Mouse (Mus musculus): ENCODE data around the gene Tm4sf19.

DNA sequence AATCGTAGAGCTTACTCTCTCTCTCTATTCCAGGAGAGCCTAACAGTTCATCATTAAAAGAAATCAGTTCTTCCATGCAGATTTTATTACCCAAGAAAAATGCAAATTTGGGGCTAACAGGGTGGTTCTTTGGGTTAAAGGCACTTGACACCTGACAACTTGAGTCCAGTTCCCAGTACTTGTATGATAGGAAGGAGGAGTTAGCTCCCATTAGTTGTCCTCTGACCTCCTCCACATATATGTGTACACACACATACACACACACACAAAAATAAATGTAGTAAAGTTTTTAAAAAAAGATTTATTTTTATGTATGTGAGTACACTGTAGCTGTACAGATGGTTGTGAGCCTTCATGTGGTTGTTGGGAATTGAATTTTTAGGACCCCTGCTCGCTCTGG, 49.8 kb downstream of the Tm4sf19 start:
- TF ChIP-seq GATA1 (IDR thresholded peaks at IDR 0.05; ENCODE audit: borderline replicate concordance, low read length) (no peak), FLI1 (IDR thresholded peaks at IDR 0.05; ENCODE audit: low read length) (no peak)

Measured in megakaryocyte, embryonic 14.5 days (primary cell).